Mouse (Mus musculus): Measurements from ENCODE around the gene Fam83e.

Gene Fam83e

GRCm38 (mm10) chr7:45715090-45715708 is 5.8 kb upstream of the Fam83e start, which contains the start of gene Rpl18:
Gene Rpl18 (plus strand): TSS chr7:45715457.
- peak; percentile 98 for DNase-seq (ENCODE audit: low spot score)

- DNase-seq (ENCODE audit: low spot score) = no peak
Measured at GRCm38 (mm10) chr7:45715741-45716459, 5.1 kb upstream of the Fam83e start.

- DNase-seq (ENCODE audit: low spot score) = no peak
Measured at GRCm38 (mm10) chr7:45716460-45716857, 4.6 kb upstream of the Fam83e start.

- no peak for DNase-seq (ENCODE audit: low spot score)
Measured at GRCm38 (mm10) chr7:45716952-45717917, 3.8 kb upstream of the Fam83e start.

DNA sequence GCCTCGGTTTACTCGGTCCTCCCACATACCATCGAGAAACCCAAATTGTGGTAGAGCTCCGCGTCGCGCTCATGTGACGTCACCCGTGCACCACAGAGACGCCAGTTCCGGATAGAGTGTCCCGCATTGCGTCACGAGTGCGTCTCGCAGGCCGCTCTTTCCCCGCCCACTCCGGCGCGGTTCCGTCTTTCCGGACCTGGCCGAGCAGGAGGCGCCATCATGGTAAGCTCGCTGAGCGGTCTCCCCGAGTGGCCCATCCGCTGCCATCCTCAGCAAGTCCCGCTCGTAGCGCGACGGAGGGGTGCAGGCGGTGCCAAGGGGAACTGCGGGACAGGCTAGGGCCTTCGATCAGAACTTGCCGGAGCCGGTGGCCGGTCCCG is 3.1 kb upstream of the Fam83e start, which contains the start of gene Sphk2:
Gene Sphk2, minus strand, starts transcription at position 85 of the 380 bp plus-strand sequence.
- DNase-seq (ENCODE audit: low spot score) = peak; percentile 98

GRCm38 (mm10) chr7:45718331-45718730 is 2.7 kb upstream of the Fam83e start:
- DNase-seq (ENCODE audit: low spot score) = no peak

GRCm38 (mm10) chr7:45719180-45719579 is 1.8 kb upstream of the Fam83e start:
- no peak for DNase-seq (ENCODE audit: low spot score)

DNA sequence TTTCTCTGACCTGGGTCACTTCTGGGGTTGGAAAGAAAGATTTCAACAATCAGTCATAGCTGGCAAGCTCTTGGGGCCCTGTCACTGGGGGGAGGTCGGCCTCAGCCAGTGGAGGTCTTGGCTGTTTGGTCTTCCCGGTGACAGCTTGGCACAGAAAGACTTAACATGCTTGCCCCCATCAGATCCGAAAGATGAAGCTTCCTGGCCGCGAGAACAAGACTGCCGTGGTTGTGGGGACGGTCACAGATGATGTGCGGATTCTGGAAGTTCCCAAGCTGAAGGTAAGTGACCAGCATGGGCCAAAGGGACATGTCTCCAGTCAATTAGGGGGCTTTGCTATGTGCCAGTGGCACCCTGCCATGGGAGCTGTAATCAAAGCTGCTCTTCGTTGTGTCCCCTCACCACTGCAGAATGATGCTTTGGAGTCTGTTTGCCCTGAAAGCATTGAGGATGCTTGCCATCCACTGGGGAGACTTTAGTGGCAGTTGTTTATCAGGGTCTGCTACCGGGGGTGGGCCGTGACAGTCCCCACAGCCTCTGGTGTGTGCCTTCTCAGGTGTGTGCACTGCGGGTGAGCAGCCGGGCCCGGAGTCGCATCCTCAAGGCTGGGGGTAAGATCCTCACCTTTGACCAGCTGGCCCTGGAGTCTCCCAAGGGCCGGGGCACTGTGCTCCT is 1.1 kb upstream of the Fam83e start:
- DNase-seq (ENCODE audit: low spot score) = no peak

- no peak for DNase-seq (ENCODE audit: low spot score)
Measured at GRCm38 (mm10) chr7:45721234-45721571, 191 bp downstream of the Fam83e start.

DNA sequence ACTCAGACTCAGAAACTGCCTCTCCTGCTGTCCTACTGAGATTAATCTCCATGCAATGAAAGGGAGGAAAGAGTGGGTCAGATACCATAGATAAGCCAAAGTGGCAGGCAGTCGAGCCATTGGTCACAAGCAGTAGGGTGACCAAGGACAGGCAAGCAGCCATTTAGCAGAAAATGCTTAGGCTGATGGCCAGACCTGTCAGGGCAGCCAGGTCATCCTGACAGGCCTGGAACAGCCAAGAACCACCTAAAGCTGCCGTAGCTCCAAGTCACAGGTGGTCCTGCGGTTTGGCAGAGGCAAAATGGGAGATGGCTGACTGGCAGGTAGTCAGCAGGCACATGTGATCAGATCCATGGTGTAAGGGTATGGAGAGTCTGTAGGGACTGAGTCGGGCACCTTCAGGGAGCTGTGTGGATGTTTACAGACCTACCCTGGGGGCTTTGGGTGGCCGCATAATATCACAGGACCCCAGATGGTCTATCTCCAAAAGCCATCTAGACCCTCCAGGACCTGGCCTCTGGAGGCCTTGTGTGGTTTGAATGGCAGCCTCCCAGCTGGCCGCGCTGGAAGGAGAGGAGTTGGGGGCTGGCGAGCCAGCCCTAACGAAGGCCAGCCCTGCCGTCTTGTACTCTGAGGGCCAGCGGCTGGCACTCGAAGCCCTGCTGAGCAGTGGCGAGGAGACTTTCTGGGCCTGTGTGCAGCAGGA is 783 bp downstream of the Fam83e start:
- DNase-seq (ENCODE audit: low spot score) = no peak

- no peak for DNase-seq (ENCODE audit: low spot score)
Measured at GRCm38 (mm10) chr7:45722348-45722713, 1.3 kb downstream of the Fam83e start.

DNA sequence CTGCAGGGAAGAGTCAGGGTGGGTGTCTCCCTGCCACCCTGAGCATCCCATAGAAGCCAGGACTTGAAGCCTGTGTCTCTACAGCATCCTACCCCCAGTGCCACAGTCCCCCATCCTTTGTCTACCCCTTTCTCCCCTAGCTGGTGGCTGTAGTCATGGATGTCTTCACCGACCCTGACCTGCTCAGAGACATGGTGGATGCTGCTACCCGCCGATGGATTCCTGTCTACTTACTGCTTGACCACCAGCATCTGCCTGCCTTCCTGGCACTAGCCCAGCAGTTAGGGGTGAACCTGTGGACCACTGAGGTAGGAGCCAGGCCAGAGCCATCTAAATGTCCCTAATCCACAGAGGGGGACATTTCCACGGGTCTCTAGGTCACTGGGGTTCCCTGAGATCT is 2.3 kb downstream of the Fam83e start:
- no peak for DNase-seq (ENCODE audit: low spot score)

DNA sequence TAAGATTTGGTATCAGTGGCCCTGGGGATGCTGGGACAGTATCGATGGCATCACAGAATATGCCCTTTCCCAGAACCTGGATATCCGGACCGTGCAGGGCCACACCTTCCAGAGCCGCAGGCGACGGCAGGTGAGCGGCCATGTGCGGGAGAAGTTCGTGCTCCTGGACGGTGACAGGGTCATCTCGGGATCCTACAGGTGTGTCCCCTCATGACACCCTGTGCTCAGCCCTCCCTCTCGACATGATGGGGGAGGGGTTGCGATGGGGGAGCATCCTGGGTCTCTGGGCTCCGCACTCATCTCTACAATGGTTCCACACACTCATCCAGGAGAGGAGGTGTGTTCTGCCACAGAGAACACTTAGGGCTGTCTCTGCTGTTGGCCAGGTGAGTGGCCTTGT is 2.8 kb downstream of the Fam83e start:
- no peak for DNase-seq (ENCODE audit: low spot score)

DNA sequence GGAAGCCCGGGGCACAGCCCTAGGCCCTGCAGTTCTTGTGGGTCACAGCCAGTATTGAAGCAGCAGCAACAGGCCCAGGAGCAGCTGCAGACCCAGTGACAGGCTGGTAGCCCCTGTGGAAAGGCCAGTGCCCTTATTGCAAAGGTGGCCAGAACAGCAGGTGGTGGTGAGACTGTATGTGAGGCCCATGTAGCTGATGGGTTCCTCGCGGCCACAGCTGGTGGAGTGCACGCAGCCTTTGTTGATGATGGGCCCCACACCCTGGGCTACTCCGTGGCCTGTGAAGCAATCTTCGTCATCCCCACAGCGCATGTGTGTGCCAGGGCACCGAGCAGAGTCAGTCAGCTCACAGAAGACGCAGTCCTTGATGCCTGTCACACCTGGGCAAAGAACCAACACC is 4.1 kb downstream of the Fam83e start:
- no peak for DNase-seq (ENCODE audit: low spot score)

DNA sequence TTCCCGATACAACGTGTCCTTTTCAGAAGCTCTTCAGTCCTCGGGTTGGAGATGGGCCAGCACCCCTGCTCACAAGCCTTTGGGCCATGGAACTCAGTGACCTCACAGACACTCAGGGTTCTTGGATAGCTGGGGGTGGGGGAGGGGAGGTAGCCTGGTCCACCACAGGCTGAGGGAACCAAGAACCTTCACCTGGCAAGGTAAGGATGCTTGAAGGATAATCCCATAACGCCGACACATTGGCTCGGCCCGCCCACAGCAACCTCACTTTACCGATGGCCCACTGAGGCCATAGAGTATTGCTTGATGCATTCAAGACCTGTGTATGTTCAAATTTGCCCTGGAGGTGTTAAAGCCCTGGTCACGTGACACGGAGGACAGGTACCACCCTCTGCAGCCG is 4.7 kb downstream of the Fam83e start, which contains the start of gene Spaca4:
Gene Spaca4, minus strand, starts transcription at position 101 of the 400 bp plus-strand sequence.
- no peak for DNase-seq (ENCODE audit: low spot score)

GRCm38 (mm10) chr7:45726419-45726818 is 5.4 kb downstream of the Fam83e start:
- no peak for DNase-seq (ENCODE audit: low spot score)

DNA sequence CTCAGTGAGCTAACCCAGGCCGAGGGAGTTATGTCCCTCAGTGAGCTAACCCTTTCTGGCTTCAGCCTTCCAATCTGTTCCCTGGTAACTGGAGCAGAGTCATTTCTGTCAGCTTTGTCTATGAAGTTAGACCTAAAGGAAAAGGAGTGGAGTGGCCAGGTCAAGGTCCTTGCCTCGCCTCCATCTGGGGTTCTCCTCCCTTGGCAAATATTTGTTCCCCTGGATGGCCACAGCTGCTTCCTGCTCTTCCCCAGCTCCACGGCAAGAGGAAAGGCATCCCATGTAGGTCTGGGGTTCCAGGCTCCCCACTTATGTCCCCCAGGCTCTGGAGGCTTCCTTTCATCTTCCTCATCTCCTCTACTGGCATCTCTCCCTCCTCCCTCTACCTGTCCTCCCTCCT is 6.6 kb downstream of the Fam83e start:
- DNase-seq (ENCODE audit: low spot score) = no peak

GRCm38 (mm10) chr7:45730727-45731431 is 9.9 kb downstream of the Fam83e start:
- peak; percentile 78 for DNase-seq (ENCODE audit: low spot score)

DNA sequence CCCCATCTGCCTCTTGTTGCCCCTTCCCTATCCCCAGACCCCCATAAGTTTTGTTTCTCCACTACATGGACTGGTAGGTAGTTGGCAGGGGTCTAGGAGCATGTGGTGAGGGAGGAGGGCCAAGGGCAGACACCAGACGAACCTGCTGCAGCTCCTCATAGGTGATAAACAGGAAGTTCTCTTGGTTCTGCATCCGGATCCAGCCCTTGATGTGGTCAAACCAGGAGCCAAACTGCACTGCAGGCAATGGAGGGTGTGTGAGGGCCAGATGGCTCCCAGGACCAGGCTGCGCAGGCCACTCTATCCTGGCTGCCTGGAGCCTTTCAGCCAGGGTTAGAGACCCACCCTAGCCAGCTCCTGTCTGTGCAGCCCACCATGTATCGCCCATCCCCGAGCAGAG is 12.5 kb downstream of the Fam83e start:
- DNase-seq (ENCODE audit: low spot score) = no peak

DNA sequence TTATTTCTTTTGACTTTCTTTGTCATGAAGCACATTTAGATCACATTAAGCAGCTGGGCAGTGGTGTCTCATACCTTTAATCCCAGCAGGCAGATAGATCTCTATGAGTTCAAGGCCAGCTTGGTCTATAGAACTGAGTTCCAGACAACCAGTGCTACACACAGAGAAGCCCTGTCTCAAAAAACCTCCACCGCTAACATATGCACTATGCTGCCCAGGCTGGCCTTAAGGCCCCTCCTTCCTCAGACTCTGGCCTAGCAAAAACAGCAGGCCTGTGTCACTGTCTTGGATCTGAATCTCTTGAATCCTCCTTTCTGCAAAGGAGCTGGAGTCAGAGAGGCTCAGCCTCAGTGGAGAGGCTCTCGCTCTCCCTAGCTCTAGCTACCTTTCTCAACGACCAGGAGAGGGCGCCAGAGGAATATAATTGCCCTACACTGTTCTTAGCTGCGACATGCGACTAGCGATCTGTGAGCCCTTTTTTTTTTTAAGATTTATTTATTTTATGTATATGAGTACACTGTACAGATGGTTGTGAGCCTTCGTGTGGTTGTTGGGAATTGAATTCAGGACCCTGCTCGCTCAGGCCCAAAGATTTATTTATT is 18.3 kb downstream of the Fam83e start:
- DNase-seq (ENCODE audit: low spot score) = peak; percentile 94
